Mouse (Mus musculus): Measurements from ENCODE around the gene Gclc. TPM values are rescaled to one million over a fixed set of nuclear protein-coding genes. Genes with fewer than 3 reads are reported as not detected.

The Gclc gene
- polyA plus RNA-seq (2017; shearing (Covaris generic)), result 10 to 100 TPM; 40.5 to 45.2 TPM

DNA sequence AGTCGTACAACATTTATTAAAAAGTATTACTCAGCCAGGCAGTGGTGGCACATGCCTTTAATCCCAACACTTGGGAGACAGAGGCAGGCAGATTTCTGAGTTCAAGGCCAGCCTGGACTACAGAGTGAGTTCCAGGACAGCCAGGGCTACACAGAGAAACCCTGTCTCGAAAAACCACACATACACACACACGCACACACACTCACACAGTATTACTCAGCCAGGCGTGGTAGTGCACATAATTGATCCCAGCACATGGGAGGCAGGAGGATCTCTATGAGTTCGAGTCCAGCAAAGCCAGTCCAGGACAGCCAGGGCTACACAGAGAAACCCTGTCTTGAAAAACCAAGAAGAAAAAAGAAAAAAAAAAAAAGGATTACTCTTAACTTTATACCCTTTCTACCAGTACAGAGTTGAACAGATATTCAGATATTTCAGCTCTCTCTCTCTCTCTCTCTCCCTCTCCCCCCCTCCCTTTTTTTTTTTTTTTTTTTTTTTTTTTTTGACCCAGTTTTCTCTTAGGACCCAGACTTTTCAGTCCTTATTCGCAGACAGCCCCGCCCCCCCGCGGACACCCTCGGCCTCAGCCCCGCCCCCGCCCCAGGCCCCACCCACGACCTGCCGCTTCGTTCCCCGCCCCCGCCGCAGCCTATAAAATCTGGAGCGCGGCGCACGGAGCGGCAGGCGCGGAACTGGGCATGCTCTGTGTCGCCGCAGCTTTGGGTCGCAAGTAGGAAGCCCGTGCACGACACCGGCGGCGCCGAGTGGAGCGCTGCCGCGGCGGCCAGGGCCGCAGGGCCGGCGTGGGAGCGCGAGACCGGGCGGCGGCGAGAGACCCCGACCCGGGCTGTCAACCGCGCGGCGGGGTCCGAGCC lies at the start of gene Gclc:
Gene Gclc (plus strand): TSS at position 683 of the 875 bp plus-strand sequence.

Other genes with a start within 250 kb of the Gclc start
- gene Lrrc1, start 209.7 kb upstream of the Gclc start, polyA plus RNA-seq (2017; shearing (Covaris generic)), result 10 to 100 TPM in 1 of 2 experiments, 1 to 10 TPM in 1; 8.1 to 14.3 TPM
- gene Klhl31, start 118.0 kb upstream of the Gclc start, polyA plus RNA-seq (2017; shearing (Covaris generic)), result under 1 TPM in 1 of 2 experiments, not detected in 1; 0.21 TPM
- gene Elovl5, start 162.8 kb downstream of the Gclc start, polyA plus RNA-seq (2017; shearing (Covaris generic)), result 100 to 1,000 TPM; 172 to 183 TPM

Measured in activated CD4-positive, CD25-positive, alpha-beta regulatory T cell (primary cell).